Mouse (Mus musculus): ENCODE data around the gene Cdk11b.

- TF ChIP-seq CTCF (IDR thresholded peaks at IDR 0.05; ENCODE audit: control insufficient read depth, insufficient read depth, low read length) (no peak), POLR2A (IDR thresholded peaks at IDR 0.05; ENCODE audit: borderline replicate concordance, control insufficient read depth, low read depth, low read length) (no peak)
These were observed 66.1 kb downstream of the Cdk11b start for GRCm38 (mm10) chr4:155690571-155691375.
